Mouse (Mus musculus) T-cell, adult 2 months (primary cell): ENCODE results near the gene Pdha2.

Source experiments
- DNase-seq: peaks from one replicate; pipeline ENCODE4 v3.0.0; 2022; ENCODE audit warnings: low spot score

The Pdha2 gene

DNA sequence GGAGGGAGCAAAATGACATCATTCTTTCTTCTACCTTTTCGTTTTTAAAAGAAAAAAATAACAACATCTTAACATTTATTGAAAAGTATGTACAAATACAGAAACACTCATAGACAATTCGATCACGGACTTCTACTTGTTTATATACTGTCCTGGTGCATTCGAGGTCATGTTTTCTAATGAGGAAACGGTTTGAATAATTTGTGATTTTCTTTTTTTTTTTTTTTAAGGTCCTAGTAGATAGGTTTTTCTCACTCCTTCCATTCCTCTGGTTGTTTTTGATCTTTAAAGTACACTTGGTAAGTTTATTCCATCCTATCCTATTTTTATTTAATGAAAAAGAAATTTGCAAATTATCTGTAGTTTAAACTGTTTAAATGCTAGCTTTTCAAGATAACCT is at the start of gene Pdha2:
TSS of gene Pdha2 (minus strand) at position 101 of the 400 bp plus-strand sequence.
- DNase-seq: no peak

DNA sequence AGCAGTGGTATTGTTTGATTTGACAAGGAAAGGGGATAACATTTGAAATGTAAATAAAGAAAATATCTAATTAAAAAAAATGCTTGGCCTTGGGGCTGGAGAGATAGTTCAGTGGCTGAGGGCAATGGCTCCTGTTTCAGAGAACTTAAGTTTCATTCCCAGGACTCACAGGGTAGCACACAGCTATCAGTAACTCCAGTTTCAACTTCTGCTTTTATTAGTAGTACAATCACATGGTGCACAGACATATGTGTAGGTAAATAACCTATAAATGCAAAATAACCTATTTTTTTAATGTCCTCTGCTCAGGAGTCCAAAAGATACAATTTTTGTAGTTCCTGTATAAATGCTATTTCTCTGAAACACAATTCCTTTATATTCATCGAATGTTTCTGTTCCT is 48.4 kb upstream of the Pdha2 start:
- no peak for DNase-seq

GRCm38 (mm10) chr3:141251440-141251839 is 39.3 kb upstream of the Pdha2 start:
- no peak for DNase-seq

DNA sequence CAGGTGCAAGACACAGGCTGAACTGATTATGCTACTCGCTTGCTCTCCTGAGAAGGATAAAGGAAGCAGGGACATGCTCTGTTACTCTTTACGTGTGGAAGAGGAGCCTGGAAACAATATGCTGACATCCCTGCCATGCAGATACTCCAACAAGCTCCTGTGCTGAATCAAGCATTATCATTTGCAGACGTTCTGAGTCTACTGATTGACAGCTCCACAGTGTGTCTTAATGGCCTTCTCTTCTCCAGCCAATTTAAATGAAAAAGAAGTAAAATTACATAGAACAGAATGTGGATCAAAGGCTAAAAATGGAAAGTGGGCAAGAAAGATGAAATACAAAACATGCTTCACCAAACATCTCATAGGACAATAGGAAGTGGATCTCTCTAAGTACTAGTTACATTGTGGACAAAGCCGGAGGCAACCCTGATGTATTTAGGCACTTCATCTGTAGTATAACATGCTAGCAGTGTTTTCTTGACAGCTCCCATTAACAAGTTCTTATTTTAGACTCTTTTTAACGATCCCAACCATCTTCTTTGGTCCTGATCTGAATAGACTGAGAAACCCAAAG is 32.7 kb upstream of the Pdha2 start:
- no peak for DNase-seq

- no peak for DNase-seq
Observed at GRCm38 (mm10) chr3:141238071-141238470, 25.9 kb upstream of the Pdha2 start.

DNA sequence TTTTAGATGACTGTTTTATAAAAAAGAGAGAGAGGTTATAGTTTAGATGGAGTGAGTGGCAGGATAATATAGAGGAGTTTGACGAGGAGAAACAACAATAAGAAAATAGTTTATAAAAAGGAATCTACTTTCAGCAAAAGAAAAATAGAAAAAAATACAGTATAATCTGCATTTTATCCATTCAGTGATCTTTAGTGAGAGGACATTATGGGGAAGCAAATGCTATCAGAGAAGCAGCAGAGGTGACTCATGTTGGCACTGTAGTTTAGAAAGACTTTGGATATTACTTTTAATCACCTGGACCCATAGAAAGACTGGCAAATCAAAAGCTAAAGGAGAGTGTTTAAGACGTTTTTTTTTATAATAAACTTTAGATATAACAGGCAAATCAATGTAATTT is 17.0 kb upstream of the Pdha2 start:
- no peak for DNase-seq

- no peak for DNase-seq
Observed at GRCm38 (mm10) chr3:141222339-141222738, 10.2 kb upstream of the Pdha2 start.

- DNase-seq: no peak
Observed at GRCm38 (mm10) chr3:141218561-141218960, 6.4 kb upstream of the Pdha2 start.

DNA sequence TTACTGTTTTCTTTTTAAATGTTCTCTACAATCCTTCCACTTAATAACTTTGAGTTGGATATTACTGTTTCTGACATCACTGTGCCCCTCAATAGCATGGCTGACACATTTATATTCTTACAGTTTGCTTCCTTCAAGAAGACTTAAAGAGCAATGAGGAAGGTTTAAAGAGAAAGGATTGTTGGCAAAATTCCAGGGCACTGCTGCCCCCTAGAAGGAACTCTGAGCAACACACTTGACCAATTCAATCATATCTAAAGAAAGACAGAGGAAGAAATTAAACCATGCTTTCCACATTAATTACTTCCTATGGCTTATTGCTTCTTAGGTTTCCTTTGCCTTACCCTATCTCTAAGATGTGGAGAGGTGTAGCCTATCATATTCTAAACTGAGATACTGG is 4.8 kb upstream of the Pdha2 start:
- no peak for DNase-seq

DNA sequence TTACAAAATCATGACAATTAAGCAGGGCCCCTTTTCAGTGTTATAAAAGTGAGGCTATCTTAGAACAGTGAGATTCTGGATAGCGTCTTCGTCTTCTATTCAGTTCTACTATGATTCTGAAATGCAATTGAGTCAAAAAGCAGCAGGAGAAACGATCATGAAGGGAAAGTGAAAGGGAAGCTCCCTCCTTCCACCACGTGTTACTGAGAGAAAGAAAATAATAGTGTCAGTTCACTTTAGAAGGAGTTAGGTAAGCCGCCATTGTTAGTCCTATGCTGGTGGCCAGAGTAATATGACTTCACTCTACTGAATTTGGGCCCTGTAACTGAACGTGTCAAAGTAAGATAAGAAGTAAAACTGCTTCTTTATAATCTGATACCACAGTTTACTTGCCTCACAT is 4.1 kb upstream of the Pdha2 start:
- DNase-seq: no peak

DNA sequence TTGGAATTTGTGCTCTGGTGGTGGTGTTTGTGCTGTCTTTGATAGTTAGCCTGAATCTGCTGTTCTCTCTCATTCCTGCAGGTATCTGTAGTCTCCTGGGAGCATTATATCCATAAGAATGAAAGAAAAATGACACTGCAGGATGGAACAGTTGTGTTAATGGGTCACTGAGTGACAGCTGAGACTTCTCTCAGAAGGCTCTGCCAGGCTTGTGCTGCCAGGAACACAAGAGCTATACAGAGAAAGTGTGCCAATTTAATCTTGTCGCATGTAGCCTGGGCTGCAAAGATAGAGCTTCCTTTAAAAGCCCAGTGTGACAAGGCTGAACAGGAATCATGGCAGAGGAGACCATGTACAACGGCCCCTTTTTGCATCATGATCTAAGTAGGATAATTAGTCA is 2.6 kb upstream of the Pdha2 start:
- DNase-seq: no peak

- no peak for DNase-seq
Observed at GRCm38 (mm10) chr3:141214197-141214596, 2.0 kb upstream of the Pdha2 start.

DNA sequence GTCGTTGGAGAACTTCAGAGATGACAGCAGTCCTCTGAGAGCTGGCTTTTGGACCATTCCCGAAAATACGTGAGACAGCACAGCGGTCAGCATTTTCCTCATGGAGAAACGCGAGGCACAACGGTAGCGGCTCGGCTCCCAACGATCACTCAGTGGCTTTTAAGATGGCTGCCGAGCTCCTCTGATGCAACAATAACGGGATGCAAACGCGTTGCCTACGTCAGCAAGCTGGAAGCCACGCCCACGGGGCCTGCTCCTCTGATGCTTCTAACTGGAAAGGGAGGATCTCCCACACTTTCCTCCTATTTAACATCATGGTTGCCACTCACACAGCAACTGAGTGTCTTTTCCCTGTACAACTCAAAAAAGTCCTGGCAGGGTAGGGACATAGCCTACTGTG is 511 bp downstream of the Pdha2 start:
- no peak for DNase-seq

DNA sequence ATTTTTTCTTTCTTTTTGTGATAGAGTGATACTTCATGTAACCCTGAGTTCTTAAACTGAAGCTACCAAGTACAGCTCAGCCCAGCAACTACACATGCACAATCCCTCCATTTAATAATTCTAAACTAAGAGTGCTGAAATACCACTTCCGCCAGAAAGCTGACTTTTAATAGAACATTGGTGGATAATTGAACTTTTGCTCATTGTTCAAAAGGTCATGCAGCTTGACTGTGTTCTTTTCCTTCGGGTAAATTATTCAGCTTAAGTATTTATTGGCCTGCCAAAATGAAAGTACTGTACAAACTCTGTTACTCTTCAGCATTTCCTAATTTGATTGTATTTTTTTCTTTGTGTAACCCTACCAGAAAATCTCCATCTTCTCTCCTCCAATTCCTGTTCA is 10.4 kb downstream of the Pdha2 start:
- no peak for DNase-seq

GRCm38 (mm10) chr3:141197308-141197861 is 14.8 kb downstream of the Pdha2 start:
- DNase-seq: no peak

- DNase-seq: no peak
Observed at GRCm38 (mm10) chr3:141191653-141192052, 20.5 kb downstream of the Pdha2 start.

- DNase-seq: no peak
Observed at GRCm38 (mm10) chr3:141190429-141190828, 21.7 kb downstream of the Pdha2 start.

- DNase-seq: no peak
Observed at GRCm38 (mm10) chr3:141160986-141161385, 51.2 kb downstream of the Pdha2 start.
